Mouse (Mus musculus): ENCODE measurements around the gene Tmem51.

DNA sequence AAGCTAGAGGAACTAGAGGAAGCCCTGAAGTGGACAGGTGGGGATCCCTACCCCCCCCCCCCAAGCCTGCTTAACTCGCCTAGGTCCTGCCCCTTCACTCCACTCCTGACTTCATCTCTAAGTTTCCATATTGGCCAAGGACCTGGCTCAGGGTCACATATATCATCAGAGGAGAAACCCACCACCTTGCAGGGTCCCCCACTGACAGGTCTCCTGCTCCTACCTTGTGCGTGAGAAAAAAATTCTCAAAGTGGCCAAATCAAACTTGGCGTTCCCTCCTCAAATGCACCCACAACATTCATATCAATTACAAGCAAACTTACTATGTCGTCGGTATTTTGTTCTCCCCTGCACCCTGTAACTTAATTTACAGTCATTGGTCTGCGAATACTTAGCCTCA is 911 bp downstream of the Tmem51 start:
- TF ChIP-seq CTCF (IDR thresholded peaks at IDR 0.05; ENCODE audit: low read depth, low read length), result no peak
- no peak for TF ChIP-seq POLR2A (IDR thresholded peaks at IDR 0.05; ENCODE audit: borderline replicate concordance, low read depth, low read length)

Measured in bone marrow macrophage, adult 2 months (primary cell).